Mouse (Mus musculus) cerebellum, adult 11-12 months (tissue): ENCODE measurements at regions not wholly inside any gene's neighbourhood (a gene's known extent, or its start where the extent isn't known, plus 50 kb on each side); places are given as distances from the start of the nearest gene placed in this dataset.
A peak's percentile ranks its signal among the peaks of the same experiment; 100 is the strongest.

ENCODE experiments used
- DNase-seq: peaks from one replicate; pipeline ENCODE4 v3.0.0; 2022

DNA sequence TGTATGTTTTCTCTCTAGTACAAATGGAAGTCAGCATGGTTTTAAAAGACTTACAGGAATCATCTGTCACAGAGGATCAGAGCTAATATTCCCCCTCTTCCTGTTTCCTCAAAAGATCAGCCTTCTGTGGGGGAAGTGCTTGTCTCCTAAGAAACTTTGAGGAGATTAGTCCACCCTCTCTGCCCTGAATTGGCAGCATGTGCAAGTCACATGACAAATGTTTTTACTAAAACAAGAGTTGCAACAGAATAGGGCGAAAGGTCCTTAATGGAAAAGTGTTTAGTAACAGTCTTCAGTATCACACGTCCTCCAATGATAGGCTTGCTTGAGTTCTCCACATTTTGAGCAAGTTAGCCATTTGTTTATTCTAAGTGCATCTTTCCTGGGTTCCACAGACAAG lies 162.8 kb downstream of the Fzd1 start:
- no peak for DNase-seq

GRCm38 (mm10) chr5:4594562-4594961 lies 163.3 kb downstream of the Fzd1 start:
- no peak for DNase-seq

DNA sequence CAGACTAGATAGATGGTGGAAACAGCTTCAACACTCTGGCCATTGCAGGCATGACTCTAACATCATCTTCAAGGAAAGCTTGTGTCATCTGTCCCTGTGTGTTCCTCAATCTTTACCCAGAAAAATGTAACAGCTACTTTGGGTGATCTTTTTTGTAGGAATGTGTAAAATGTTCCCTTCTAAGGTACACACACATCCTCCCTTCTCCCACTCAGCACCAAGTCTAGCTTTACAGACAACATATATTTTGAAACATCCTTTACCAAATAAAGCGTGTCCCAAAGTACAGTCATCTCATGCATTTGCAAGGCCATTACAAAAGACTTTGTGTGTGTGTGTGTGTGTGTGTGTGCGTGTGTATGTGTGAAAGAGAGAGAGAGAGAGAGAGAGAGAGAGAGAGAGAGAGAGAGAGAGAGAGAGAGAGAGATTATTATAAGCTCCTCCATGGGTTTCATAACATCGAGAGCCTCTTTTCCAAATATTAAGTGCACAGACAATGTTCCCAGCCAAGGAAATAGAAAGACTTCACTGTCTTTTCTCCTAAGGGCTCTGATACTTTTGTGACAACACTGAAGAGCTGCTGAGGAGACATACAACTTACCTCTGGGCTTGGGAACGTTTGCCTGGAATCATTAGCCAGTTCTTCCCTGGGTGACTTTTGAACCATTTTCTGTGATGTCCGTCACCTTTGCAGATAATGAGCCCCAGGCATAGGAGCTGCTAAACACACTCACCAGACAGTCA lies 164.0 kb downstream of the Fzd1 start:
- DNase-seq = no peak

- DNase-seq = no peak
Observed at GRCm38 (mm10) chr5:4591721-4592120, 166.1 kb downstream of the Fzd1 start.

DNA sequence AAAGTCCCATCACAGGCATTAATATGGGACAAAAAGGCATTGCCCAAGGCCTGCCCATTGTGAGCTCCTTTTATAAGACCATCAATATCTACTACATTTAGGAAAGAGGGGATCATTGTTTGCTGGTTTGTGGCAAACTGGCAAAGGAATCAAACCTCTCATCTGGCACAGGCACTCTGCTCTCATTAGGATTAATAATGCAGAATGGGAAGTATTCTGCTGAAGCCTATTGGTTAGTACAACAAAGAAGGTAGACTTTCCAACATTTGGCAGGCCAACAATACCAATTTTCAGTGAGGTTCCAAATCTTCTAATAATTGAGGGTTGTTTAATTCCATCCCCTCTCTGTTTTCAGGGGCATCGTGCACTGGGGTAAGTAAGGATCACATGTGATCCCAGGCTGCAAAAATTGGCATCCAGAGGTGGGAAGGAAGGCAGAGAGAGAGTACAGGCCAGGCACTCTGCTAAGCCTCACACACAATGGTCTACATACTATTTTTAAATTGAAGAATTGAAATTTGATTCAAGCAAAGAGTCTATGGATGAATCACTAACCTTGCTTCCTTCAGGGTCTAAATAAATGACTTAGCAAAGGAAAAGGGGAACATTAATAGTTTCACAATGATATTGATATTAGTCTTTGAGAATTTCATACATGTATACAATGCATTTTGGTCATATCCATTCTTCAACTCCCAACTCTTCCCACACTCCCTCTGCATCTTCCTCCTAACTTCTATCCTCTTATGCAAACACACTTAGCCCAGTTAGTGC lies 174.9 kb downstream of the Fzd1 start:
- no peak for DNase-seq

DNA sequence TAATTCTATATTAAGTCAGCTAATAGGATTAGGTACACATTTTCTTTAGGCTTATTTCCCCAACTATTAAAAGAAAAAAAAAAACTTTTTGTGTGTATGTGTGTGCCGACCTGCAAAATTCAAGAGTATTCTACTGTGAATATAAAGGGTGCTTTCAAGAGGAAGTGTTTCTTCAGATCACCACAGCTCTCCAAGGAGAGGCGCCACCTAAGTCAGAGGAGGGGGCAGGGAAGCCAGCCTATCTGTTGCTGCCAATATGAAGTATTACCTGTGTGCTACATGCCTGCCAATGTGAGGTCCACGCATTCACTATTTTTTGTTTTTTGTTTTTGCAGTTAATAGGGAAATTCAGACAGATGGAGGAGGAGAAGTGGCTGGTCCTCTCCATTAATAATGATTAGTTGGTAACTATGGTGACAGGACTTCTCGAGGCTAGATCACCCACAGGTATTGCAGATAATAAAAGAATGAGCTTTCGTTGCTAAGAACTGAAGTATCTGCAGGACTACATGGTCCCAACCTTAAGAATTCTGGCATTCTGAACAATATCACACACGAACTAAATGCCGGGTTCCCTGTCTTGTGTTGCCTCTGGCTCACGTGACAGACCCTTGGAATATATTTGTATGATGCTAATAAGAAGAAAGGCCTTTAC lies 177.5 kb downstream of the Fzd1 start:
- DNase-seq = no peak

DNA sequence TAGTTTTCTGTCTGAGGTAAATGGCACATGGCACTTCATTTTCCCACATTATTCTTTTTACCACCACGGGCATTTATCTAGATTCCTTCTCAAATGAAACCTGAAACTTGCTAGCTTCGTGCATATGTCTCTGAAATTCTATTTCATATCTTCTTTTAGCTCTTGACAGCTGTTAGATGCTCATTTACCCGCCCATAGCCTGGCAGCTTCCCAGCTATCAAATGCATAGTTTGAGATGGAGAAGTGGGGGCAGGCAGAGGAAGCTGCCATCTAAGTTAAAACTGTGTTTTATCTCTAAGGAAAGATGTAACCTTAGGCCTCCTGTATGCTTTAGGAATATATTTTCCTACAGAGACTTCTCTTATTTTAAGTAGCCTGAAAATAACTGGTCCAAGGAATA lies 179.0 kb downstream of the Fzd1 start:
- DNase-seq = no peak

DNA sequence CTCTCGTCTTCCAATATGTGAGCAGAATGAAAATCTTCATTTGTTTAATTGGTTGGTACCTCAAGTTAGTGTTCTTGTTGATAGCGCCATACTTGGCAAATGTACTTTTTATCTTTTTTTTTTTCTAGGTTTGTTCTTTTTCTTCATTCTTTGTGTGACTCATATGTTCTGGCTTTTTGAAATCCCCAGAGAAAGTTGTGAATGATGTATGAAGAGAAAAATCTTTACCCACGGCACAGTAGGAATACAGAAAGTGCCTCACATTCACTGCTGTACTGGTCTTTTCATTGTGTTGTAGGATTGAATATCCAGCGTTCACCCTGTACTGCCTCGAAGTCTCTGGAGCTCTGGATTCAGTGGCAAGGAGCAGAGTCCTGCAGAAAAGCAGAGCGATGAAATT lies 180.7 kb downstream of the Fzd1 start:
- no peak for DNase-seq

GRCm38 (mm10) chr5:4563862-4564261 lies 194.0 kb downstream of the Fzd1 start:
- no peak for DNase-seq

DNA sequence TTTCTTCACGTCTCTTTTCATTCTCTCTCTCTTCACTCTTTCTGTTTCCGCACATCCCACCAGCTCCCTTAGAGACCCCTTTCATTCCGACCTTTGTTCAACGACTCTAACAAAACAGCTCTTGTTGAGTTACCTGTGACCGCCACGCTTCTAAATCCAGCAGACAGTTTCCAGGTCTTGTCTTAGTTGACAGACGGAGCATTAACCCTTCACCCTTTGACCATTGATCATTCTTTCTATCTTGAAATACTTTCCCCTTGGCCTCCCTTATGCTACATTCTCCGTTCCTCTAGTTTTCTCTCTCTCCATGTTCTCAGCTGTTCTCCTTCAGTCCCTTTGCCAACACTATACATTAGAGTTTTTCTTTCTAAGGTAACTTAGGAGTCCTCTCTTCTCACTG lies 196.2 kb downstream of the Fzd1 start:
- DNase-seq = no peak

DNA sequence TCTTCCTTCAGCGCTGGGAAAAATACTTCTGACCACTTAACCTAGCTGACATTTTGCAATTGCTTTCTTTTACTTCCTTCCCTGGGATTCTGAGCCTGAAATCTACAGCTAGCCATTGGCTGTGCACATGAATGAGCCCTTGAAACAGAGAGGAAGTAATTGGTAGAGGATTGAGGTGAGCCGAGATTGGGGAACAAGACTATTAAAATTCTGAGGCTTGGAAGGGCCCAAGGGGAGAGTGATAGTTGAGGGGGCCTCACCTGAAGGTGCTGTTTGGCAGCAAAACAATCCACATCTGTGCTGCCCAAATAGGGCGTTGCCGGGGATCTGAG lies 196.7 kb downstream of the Fzd1 start:
- DNase-seq = no peak

DNA sequence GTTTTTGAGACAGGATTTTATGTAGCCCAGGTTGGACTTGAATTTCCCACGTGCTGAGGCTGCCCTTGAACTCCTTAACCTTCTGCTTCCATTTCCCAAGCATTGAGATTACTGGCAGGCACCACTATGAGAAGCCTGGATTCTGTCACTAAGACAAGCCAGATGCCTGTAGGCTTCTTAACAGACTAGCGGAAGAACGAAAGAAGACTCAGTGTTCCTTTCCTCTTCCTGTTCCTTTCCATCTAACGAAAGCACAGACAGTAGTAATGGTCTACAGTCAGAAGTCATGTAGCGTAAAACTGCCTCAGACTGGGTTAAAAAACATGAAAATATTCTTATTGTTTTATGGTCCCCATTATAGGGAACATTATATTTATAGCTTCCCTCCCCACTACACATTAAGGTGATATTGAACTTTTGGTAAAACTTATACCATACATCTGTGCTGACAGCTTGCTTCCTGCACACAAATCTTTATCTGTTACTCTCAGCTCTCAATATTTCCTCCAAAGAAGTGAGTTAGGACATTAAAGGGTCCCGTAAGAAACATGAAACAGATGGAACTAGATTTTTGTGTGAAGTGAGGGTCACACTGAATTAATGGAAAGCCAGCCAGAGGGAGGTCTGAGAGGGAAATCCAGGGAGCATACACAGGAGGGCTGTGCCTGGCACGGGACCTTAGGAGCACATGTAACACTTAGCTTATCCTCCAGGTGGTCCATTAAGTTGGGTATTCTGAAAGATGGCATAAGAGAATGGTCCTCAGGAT lies 197.3 kb downstream of the Fzd1 start:
- DNase-seq = no peak

GRCm38 (mm10) chr5:4554972-4555371 lies 202.9 kb downstream of the Fzd1 start:
- DNase-seq = no peak

DNA sequence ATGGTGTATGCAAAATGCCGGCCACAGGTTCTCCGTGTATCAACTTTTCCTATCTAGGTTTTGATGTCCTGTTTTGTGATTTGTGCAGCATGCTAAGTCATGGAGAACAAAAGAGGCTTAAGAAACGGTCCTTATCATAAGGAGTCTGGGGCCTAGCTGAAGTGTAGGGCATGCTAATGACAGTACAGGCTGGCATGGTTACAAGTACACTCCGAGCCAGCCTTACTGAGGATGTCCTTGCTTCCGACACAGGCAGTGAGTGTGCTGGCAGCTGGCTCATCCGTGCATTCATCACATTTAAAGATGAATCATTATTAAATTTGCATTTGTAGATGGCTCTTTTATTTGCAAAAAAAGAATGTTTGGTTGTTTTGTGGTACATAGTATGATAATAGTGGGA lies 219.3 kb downstream of the Fzd1 start:
- DNase-seq = no peak

DNA sequence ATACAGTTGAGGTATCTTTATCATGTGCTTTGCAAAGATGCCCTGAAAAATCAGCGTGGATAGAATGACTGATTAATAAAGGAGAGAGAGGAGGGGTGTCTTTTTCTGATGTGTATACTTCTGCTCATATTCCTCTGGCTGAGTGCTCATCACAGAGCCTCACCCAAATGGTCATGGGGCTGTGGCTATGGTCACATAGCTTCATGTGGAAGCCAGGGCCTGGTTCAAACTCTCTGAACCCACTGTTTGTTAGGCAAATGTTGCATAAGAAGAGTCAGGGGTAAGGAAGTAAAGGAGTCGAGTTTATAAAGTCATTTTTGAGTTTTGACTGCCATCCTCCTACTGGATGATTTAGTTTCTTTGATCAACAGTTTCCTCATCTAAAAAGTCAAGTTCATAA lies 221.0 kb downstream of the Fzd1 start:
- no peak for DNase-seq

- DNase-seq = no peak
Observed at GRCm38 (mm10) chr5:4535951-4536350, 221.9 kb downstream of the Fzd1 start.

GRCm38 (mm10) chr5:4534512-4534911 lies 223.3 kb downstream of the Fzd1 start:
- DNase-seq = no peak

DNA sequence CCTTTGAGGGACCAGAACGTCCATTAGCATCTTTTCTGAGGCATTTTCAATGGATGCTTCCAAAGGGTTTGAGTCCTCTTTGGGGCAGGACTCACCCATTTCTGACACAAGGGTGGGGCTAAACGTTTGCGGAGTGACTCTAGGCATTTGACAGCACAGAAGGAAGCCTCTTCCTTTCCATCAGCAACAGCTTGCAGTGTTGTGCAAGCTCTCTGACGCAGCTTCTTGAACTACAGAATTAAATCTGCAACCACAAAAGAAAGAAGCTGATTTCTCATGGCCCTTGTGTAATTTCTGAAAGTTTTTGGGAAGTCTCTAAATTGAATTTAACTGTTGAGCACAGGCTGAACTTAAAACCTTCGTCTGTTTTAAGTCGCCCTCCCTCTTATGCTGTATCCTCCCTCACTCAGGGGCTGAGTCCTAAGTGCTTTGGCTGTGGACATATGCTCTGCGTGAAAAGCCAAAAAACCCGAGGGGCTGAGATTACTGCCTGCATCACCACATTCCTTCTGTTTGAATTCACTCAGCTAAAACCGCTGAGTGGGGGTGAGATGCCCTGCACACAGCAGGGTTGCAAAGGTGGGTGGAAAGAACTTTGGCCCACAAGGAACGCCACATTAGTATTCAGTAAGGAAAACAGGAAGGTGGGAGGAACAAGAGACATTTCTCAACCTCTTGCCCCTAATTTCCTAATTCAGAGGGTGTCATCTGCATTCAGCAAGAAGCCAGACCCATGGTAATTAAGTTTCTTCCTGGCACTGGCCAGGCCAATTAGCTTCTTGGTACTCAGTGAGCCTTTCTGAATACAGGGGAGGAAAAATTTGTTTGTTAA lies 227.4 kb downstream of the Fzd1 start:
- peak; percentile 32 for DNase-seq

DNA sequence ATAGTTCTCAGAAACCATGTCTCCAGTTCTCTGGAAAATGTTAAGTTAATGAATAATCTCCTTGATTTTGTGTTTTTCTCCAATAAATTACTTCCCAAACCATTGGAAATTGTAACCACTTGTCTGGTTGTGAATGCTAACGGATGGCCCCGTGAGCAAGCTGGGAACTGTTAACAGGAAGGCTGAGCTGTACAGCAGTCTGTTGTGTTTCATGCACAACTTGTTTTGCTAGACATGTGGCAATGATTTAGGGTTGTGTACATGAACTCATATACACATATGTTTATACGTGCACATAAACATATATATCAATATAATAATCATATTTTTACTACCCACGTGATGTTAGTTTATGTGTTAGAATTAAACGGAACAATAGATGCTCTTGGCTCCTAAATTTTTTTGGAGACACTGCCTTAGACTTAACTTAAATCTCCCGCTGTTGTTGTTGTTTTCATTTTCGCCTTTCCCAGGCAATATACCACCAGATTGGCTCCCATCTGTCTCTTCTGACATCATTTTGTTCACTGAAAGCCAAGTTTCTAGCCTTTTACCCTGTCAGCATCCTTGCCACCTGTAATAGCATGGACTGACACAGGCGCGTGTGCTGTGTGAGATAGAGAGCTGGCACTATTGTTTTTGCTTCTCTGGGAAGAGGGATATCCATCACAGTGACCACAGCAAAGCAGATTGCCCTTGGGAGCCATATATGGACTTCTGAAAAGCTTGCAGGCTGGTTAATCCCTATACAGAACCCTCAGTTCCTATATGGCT lies 231.6 kb downstream of the Fzd1 start:
- peak; percentile 76 for DNase-seq

GRCm38 (mm10) chr5:4500599-4500998 lies 257.2 kb downstream of the Fzd1 start:
- DNase-seq = no peak

GRCm38 (mm10) chr5:4499036-4499435 lies 258.8 kb downstream of the Fzd1 start:
- DNase-seq = no peak

- no peak for DNase-seq
Observed at GRCm38 (mm10) chr5:4498425-4498824, 259.4 kb downstream of the Fzd1 start.
